Mouse (Mus musculus) kidney, embryonic 15.5 days (tissue): ENCODE measurements at regions not wholly inside any gene's neighbourhood (a gene's known extent, or its start where the extent isn't known, plus 50 kb on each side); places are given as distances from the start of the nearest gene placed in this dataset.

Experiments
- ATAC-seq: fragments of 200-750 bp; cut with Nextera tagmentation; replicated peaks from 2 replicates; pipeline ENCODE4 v1.8.0; 2017; ENCODE audit warnings: moderate TSS enrichment; ENCODE audit not compliant: low FRiP score
- H3K27ac ChIP-seq: fragments of 300-500 bp; sonication (generic); 2 replicates; pipeline ENCODE4 v1.5.1; 2015; ENCODE audit warnings: mild to moderate bottlenecking, inconsistent platforms
- H3K27me3 ChIP-seq: fragments of 300-500 bp; sonication (generic); 2 replicates; pipeline ENCODE4 v1.6.1; 2015; ENCODE audit warnings: inconsistent platforms
- H3K36me3 ChIP-seq: fragments of 300-500 bp; sonication (generic); 2 replicates; pipeline ENCODE4 v1.6.1; 2015; ENCODE audit warnings: inconsistent platforms
- H3K4me1 ChIP-seq: fragments of 300-500 bp; sonication (generic); 2 replicates; pipeline ENCODE4 v1.6.1; 2015; ENCODE audit warnings: inconsistent platforms
- H3K4me2 ChIP-seq: fragments of 300-500 bp; sonication (generic); 2 replicates; pipeline ENCODE4 v1.6.1; 2015; ENCODE audit warnings: moderate library complexity, mild to moderate bottlenecking, inconsistent platforms
- H3K4me3 ChIP-seq: fragments of 300-500 bp; sonication (generic); replicated peaks from 2 replicates; pipeline ENCODE4 v1.5.1; 2015; ENCODE audit warnings: mild to moderate bottlenecking, inconsistent platforms
- H3K9ac ChIP-seq: fragments of 300-500 bp; sonication (generic); 2 replicates; pipeline ENCODE4 v1.6.1; 2015; ENCODE audit warnings: mild to moderate bottlenecking, inconsistent platforms
- H3K9me3 ChIP-seq: fragments of 300-500 bp; sonication (generic); replicated peaks from 2 replicates; pipeline ENCODE4 v1.6.1; 2016; ENCODE audit warnings: inconsistent platforms
- WGBS: fragments of 180-500 bp; shearing (Covaris S2); methylation state at CpG from one replicate; pipeline ENCODE4 v1.1.7; 2015; ENCODE audit warnings: mixed read lengths; 5-methylcytosine and 5-hydroxymethylcytosine counted together

DNA sequence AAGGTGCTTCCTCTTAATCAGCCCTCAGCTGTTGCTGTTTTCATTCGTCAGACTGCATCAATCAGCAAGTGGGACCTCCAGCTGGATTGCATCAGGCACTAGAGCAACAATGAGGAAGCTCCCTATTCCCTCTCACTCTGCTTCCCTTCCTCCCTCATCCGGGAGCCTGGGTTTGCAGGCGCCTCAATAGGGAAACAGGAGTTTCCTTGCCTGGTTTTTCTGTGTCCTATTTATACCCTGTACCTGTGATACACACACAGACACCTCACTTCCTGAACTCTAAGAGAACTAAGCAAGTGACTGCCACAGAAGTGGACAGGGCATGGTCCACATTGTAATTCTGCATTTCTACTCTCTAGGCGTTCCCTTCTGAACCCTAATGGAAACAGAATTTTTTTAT is 637.9 kb upstream of the Cdh5 start:
- ATAC-seq, result no peak
- Histone ChIP-seq H3K9me3 (no peaks in the 10 kb centered on the region; the same call in 1 of the 2 replicates), H3K27ac (no peak overlapping the region), H3K4me2 (no peak overlapping the region), H3K36me3 (no peaks in the 10 kb centered on the region), H3K9ac (no peak overlapping the region), H3K4me3 (no peak overlapping the region), H3K27me3 (no peaks in the 10 kb centered on the region), H3K4me1 (no peaks in the 10 kb centered on the region)
- 32% methylated on average over 4 of the region's 4 CpGs for WGBS

DNA sequence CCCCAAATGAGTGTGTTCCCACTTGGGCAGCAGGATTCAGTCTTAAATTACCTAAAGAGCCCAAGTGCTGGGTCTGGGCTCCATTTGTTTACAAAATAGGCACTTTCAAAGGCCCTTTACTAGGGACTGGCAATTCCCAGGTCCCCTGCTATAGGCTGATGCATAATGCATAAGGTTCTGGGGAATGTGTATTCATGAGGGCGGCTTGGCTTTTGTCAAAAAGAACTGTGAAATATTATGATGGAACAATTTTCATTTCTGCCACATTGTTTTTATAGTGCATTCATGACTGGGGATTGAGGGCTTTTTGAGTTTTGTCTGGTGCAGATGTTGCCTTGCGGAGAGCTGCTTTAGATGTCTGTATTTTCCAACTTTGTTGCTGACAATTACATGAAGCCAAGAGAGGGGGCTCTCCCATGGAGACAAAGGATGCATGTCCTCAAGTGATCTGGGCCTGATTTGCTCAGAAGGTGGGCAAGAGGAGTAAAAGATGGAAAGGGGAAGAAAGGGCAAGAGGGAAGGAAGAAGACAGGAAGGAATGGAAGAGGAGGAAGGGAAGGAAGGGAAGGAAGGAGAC is 636.6 kb upstream of the Cdh5 start:
- Histone ChIP-seq H3K4me2 (no peak overlapping the region), H3K9me3 (no peaks in the 10 kb centered on the region; the same call in 1 of the 2 replicates), H3K9ac (no peak overlapping the region), H3K4me3 (no peak overlapping the region), H3K36me3 (no peaks in the 10 kb centered on the region), H3K27ac (no peak overlapping the region), H3K4me1 (no peaks in the 10 kb centered on the region), H3K27me3 (no peaks in the 10 kb centered on the region)
- 93% methylated on average over 2 of the region's 2 CpGs for WGBS
- ATAC-seq, result no peak

DNA sequence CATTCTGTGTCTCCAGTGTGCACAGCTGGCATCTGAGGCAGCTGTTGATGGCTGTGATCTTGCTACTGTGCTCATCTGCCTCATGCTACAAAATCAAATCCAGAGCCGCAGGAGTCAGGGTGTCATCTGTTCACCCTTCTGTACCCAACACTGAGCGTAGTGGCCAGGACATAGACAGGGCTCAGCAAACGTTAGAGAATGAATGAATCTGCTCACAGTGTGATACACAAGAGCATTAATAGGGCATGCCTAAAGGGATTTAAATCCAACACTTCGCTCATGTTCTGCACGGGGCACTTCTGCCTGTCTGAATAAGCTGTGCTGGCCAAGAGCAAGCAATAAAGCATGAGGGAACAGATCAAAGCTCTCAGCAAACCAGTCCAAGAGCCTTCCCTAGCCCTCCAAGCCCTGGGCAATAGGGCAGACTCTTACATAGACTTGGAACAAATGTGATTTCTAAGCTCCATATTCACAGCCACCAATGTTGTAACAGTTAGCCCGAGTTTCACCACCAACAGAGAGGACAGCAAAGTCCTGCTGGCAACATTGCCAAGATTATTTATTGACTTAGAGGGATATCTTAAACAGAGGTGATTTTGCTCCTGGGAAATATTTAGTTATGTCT is 633.8 kb upstream of the Cdh5 start:
- no peak overlapping the region for H3K4me2 ChIP-seq
- no peaks in the 10 kb centered on the region for H3K36me3 ChIP-seq
- no peaks in the 10 kb centered on the region for H3K27me3 ChIP-seq
- H3K9ac ChIP-seq, result no peak overlapping the region
- H3K9me3 ChIP-seq, result no peaks in the 10 kb centered on the region
- peaks cover 6% of the 10 kb centered on the region; the same call in 1 of the 2 replicates for H3K4me1 ChIP-seq
- H3K27ac ChIP-seq, result no peak overlapping the region
- ATAC-seq, result no peak
- 71% methylated on average over 6 of the region's 6 CpGs for WGBS
- H3K4me3 ChIP-seq, result no peak overlapping the region

DNA sequence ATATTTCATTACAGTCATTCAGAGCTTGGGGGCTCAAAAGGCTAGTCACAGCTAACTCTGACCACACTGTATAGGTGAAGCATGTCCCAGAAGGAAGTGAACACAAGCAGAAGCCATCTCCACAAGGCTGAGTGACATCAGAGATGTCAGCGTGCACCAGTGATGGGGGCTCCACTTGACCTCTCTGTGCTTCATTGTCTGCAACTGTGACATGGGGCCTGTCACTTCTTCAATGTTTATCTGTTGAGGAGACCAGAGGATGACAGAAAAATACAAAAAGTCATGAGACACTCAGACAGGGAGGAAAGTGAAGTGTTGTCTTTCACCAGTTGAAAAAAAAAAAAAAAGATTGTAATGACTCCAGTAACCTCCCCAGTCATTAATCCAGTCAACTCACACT is 632.4 kb upstream of the Cdh5 start:
- H3K9me3 ChIP-seq, result no peaks in the 10 kb centered on the region
- 32% methylated on average over 1 of the region's 1 CpGs for WGBS
- H3K27ac ChIP-seq, result no peak overlapping the region
- no peaks in the 10 kb centered on the region for H3K36me3 ChIP-seq
- H3K4me3 ChIP-seq, result no peak overlapping the region
- no peak for ATAC-seq
- H3K9ac ChIP-seq, result no peak overlapping the region
- H3K4me1 ChIP-seq, result peaks cover 6% of the 10 kb centered on the region; the same call in 1 of the 2 replicates
- H3K27me3 ChIP-seq, result no peaks in the 10 kb centered on the region
- H3K4me2 ChIP-seq, result no peak overlapping the region

DNA sequence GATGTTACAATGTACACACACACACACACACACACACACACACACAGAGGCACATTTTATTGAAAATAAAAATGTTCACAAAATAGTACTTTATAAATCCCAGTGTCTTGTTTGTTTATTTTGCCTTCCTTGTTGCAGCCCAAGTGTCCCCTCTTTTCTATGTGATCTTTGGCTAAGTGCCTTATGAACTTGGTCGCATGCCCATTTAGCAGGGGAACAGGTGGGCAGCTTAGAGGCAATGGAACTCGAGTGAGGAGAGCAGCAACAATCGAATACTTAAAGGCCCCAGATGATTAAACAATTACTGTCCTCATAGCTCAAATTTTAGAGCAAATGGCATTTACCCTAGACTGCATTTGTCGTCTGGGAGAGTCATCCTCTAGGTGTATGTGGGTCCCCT is 631.1 kb upstream of the Cdh5 start:
- WGBS, result 30% methylated on average over 4 of the region's 4 CpGs
- Histone ChIP-seq H3K9ac (no peak overlapping the region), H3K4me1 (peaks cover 6% of the 10 kb centered on the region; the same call in 1 of the 2 replicates), H3K4me3 (no peak overlapping the region), H3K9me3 (no peaks in the 10 kb centered on the region), H3K36me3 (no peaks in the 10 kb centered on the region), H3K27ac (no peak overlapping the region), H3K4me2 (no peak overlapping the region), H3K27me3 (no peaks in the 10 kb centered on the region)
- no peak for ATAC-seq

DNA sequence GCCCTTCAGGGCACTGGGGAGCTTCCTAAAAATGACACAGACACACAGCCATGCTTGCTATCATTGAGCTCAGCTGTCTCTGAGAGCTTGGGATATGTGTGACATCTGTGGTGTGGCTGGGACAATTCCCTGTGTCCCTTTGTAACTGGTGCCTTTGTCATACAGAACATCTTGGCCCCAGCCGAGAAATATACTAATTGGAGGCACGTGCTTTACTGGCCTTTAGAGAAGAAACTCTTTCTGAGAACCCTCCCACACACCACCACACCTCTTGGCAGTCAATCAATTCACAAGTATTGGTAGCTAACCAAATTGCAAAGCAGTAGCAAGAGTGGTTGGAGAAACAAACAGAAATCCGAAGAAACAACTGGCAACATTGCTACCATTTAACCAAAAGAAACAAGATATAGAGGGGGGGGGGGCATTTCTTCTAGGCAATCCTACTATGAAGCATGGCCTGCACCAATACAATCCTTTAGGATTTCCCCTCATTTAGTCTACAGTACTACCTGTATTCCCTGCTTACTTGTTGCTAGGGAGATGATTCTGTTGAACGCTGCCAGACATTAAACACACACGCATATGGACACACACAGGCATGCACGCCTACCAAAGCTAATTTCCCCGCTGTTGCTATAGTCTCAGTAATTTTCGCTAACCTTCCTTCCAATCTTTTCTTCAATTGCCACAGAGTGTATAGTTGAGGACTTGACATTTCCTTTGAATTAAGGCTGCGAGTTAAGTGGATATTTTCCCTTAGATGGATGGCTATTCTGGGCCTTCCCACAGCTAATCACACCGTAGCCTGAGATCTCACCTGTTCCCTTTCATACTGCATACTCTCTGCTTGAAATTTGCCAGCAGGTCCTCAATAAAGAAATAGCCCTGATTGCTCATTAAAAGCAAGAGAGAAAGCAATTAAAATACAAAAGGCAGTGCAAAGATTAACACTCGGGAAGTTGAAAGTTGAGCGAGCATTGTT is 625.3 kb upstream of the Cdh5 start:
- H3K36me3 ChIP-seq, result no peaks in the 10 kb centered on the region
- no peak overlapping the region for H3K4me2 ChIP-seq
- no peaks in the 10 kb centered on the region for H3K9me3 ChIP-seq
- no peak for ATAC-seq
- 82% methylated on average over 12 of the region's 12 CpGs for WGBS
- H3K4me3 ChIP-seq, result no peak overlapping the region
- H3K9ac ChIP-seq, result no peak overlapping the region
- no peaks in the 10 kb centered on the region for H3K27me3 ChIP-seq
- no peak overlapping the region for H3K27ac ChIP-seq
- H3K4me1 ChIP-seq, result no peaks in the 10 kb centered on the region

DNA sequence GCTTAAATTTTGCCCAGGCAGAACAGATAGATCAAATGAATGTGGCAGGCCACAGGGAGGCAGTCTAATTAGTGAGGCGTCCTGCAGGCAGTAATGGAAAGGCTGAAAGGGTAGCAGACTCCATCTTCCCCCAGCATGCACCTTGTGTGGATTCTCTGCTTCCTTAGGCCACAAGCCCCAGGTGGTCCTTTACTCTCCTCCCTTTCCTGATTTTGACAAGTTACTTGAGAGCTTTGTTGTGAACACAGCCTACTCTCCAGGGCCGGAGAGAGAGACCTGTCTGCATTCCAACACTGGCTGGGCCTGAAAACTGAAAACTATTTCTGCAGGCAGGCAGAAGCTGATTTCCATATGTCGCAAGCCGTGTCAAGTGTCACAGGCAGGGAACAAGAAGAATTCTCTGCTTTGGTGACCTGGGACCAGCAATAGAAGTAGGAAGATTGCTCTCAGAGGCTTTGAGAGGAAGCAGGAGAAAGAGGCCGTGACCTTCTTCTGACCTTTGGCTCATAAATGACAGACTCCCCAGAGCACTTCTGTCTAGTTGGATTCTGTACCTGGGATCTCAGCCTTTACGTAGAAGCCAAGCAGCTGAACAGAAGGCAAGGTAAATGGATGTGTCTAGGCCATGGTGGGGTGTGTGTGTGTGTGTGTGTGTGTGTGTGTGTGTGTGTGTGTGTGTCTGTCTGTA is 619.2 kb upstream of the Cdh5 start:
- Histone ChIP-seq H3K4me3 (no peak overlapping the region), H3K9ac (no peak overlapping the region), H3K36me3 (no peaks in the 10 kb centered on the region), H3K9me3 (no peaks in the 10 kb centered on the region), H3K4me2 (no peak overlapping the region), H3K27ac (peak overlapping the region; percentile 60), H3K27me3 (no peaks in the 10 kb centered on the region), H3K4me1 (peaks cover 11% of the 10 kb centered on the region)
- ATAC-seq, result peak; percentile 78
- 21% methylated on average over 6 of the region's 6 CpGs for whole genome bisulfite sequencing

DNA sequence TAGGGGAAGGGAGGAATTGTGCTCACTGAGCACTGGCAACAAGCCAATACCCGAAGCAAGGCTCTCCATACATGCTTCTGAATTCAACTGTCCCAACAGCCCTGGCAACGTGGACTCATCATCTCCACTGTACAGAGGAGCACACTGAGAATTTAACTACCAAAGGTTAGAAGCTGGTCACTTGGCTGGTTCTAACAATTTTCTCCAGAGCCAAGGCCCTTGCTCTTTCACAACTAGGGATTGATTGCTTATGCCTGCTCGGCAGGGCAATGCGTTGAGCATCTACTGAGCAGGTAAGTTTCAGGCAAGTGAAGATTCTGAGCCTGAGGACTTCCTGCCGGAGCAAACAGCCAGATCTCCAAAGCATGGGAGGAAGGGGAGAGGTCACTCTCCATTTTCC is 616.0 kb upstream of the Cdh5 start:
- Histone ChIP-seq H3K4me1 (peaks cover 13% of the 10 kb centered on the region), H3K27ac (no peak overlapping the region), H3K9ac (no peak overlapping the region), H3K4me3 (no peak overlapping the region), H3K4me2 (no peak overlapping the region), H3K36me3 (no peaks in the 10 kb centered on the region), H3K27me3 (no peaks in the 10 kb centered on the region), H3K9me3 (no peaks in the 10 kb centered on the region)
- ATAC-seq, result no peak
- 78% methylated on average over 5 of the region's 5 CpGs for WGBS

DNA sequence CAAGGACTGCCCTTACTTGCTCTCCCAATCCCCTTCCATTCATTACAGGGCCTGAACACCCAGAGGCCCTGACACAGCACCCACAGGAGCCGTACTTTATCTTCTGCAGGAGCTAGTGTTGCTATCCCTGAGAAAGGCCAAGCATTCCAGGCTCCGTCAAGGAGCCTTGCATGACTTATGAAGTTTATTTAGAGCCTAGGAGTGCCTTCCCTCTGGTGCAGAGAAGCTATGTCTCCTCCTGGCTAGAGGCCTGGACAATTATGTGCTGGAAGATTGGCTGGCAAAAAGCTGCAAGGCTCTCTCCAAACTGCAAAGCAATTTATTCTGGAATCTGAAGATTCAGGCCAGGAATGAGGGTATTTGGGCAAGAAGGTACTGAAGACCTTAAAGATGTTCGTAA is 612.0 kb upstream of the Cdh5 start:
- Histone ChIP-seq H3K9ac (no peak overlapping the region), H3K36me3 (no peaks in the 10 kb centered on the region), H3K27me3 (no peaks in the 10 kb centered on the region), H3K4me3 (no peak overlapping the region), H3K4me2 (no peak overlapping the region), H3K4me1 (peaks cover 28% of the 10 kb centered on the region), H3K27ac (0 out of 2 replicates have a peak overlapping the region, but pooled peaks have one; percentile 0), H3K9me3 (no peaks in the 10 kb centered on the region)
- ATAC-seq, result no peak
- 75% methylated on average over 3 of the region's 3 CpGs for WGBS

DNA sequence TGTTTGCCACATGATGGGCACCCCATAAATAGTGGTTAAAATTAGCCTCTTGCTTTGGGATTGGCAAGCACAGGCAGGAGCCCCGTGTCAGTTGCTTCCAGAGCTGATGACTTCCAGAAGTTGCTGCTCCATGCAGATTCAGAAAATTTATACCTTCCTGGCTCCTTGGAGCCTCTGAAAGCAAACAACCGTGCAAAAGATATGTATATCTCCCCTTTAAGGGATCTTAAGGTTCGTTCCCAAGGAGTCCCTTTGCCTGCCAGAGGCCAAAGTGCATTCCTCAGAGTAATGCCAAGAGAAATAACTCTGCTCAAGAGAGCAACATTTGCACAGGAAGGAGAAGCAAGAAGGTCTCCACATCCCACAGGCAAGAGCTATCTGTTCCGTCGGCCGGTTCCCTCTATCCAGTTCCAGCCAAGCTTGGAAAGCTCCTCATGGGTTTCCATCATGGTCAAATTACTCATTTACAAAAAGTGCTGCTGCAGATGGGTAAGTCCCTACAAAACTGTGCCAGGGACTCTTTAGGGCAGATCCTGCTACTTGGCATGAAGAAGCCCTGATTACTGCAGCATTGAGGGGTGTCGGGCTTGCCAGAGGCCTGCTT is 608.4 kb upstream of the Cdh5 start:
- Histone ChIP-seq H3K9ac (no peak overlapping the region), H3K27me3 (no peaks in the 10 kb centered on the region), H3K4me1 (peaks cover 32% of the 10 kb centered on the region), H3K4me3 (no peak overlapping the region), H3K27ac (peak overlapping the region; percentile 68), H3K4me2 (no peak overlapping the region), H3K36me3 (no peaks in the 10 kb centered on the region), H3K9me3 (no peaks in the 10 kb centered on the region)
- 33% methylated on average over 7 of the region's 7 CpGs for WGBS
- ATAC-seq, result peak; percentile 61; the same call in 1 of the 2 replicates

DNA sequence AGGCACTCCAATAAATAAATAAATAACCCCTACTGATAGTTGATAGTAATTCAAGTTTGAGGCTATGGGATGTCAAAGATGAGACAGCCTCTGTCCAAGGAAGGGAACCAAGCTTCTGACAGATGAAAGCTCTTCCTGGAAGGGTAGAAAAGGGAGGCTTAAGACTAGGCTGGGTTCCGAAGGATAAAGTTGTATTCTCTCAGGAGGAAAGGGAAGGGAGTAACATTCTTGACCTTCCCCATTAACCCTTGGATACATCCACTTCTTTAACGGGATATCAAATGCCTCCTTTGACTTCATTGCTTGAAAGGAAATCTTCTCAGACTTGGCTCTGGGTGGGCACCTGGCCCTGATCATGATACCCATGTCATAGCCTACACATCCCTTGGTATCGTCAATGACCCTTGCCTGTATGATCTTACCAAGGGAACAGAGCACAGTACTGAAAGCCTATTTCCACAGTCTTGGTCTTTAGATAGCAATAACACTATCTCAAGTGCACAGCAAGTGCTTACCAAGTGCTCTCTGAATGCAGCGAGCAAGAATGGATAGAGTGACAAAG is 607.4 kb upstream of the Cdh5 start:
- no peaks in the 10 kb centered on the region for H3K27me3 ChIP-seq
- H3K36me3 ChIP-seq, result no peaks in the 10 kb centered on the region
- no peak overlapping the region for H3K4me2 ChIP-seq
- H3K9ac ChIP-seq, result no peak overlapping the region
- peak overlapping the region; percentile 68 for H3K27ac ChIP-seq
- peak; percentile 60; the same call in 1 of the 2 replicates for ATAC-seq
- peaks cover 32% of the 10 kb centered on the region for H3K4me1 ChIP-seq
- H3K4me3 ChIP-seq, result no peak overlapping the region
- WGBS, result 45% methylated on average over 4 of the region's 4 CpGs
- no peaks in the 10 kb centered on the region for H3K9me3 ChIP-seq
